ENCODE assay signal across 12 mouse cellular contexts in the genomic region with DNA sequence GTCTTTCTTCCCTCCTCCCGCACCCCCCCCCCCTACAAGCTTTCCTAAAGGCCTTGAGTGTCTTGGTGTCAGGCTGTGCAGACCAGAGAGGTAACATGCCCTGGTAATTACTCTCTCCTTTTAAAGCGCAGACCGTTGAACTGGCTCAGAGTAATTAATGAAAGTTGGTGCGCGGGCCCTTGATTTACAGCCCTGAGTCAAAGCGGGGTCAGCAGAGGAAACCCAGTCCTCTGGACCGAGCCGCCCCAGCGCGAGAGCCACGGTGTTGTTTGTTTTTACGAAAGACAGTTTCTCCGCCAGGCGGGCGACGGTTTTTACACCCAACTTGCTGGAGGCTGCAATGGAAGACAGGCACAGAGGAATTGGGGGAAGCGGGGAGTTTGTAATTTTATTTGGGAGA. TPM values are rescaled to one million over a fixed set of nuclear protein-coding genes. Genes with fewer than 3 reads are reported as not detected.
DNase-seq lines count a peak whose midpoint lies in the region; ATAC-seq and TF ChIP-seq lines count a peak whose summit lies in the region.
"Had no signal": no experiment of that assay in that cellular context is flagged by ENCODE, and none has a peak within 500 bp of the region (broad histone marks: within the 10 kb centered on the region; RNA-seq: fewer than 3 reads in every experiment).

No protein-coding gene starts in this region.

- no peak for TF ChIP-seq CTCF in kidney, postnatal 0 days (IDR thresholded peaks at IDR 0.05; ENCODE audit: low read depth)

- no peak for DNase-seq in intestine, embryonic 14.5 days (ENCODE audit: low spot score)
- DNase-seq in retina, embryonic 14.5 days (ENCODE audit: low spot score), result peak; percentile 24
- DNase-seq in retina, postnatal 1 day, result no peak
- DNase-seq in kidney, postnatal 0 days (ENCODE audit: low spot score), result peak; percentile 89
- peak; percentile 17 for DNase-seq in yolk sac, embryonic 10.5 days (ENCODE audit: low spot score)
- DNase-seq in layer of hippocampus, adult 11-12 months (ENCODE audit: low spot score), result no peak
- DNase-seq: adrenal gland, postnatal 10 days; cerebellum, postnatal 14 days had no signal

- H3K36me3 ChIP-seq in intestine, embryonic 14.5 days (ENCODE audit: control insufficient read depth, insufficient read depth, low read length), result no peaks in the 10 kb centered on the region
- no peaks in the 10 kb centered on the region for H3K36me3 ChIP-seq in intestine, embryonic 16.5 days (ENCODE audit: control insufficient read depth, insufficient read depth, low read length)
- no peaks in the 10 kb centered on the region for H3K36me3 ChIP-seq in kidney, postnatal 0 days (ENCODE audit: insufficient read depth, low read length)

- ATAC-seq in intestine, embryonic 14.5 days (replicated peaks; ENCODE audit: low FRiP score, low TSS enrichment, low read depth), result no peak
- ATAC-seq in intestine, embryonic 16.5 days, result no peak
- peak; percentile 68 for ATAC-seq in kidney, postnatal 0 days (replicated peaks; ENCODE audit: low FRiP score, low read depth)

- WGBS in intestine, embryonic 14.5 days, result 2% methylated on average over 17 of the region's 17 CpGs
- 3% methylated on average over 17 of the region's 17 CpGs for WGBS in intestine, embryonic 16.5 days
- 2% methylated on average over 17 of the region's 17 CpGs for WGBS in kidney, postnatal 0 days

- no peaks in the 10 kb centered on the region for H3K9me3 ChIP-seq in intestine, embryonic 14.5 days (ENCODE audit: control insufficient read depth, low read length)
- H3K9me3 ChIP-seq in intestine, embryonic 16.5 days (ENCODE audit: control insufficient read depth, low read length), result no peaks in the 10 kb centered on the region
- no peaks in the 10 kb centered on the region for H3K9me3 ChIP-seq in kidney, postnatal 0 days (replicated peaks; ENCODE audit: low read length)

- H3K9ac ChIP-seq in intestine, embryonic 14.5 days (ENCODE audit: low read length), result no peak overlapping the region
- no peak overlapping the region for H3K9ac ChIP-seq in intestine, embryonic 16.5 days (ENCODE audit: low read depth, low read length)
- H3K9ac ChIP-seq in kidney, postnatal 0 days (ENCODE audit: low read depth, low read length), result peak overlapping the region; percentile 31; the same call in 1 of the 2 replicates
- H3K9ac ChIP-seq: liver, embryonic 14.5 days had no signal

- no peak overlapping the region for H3K27ac ChIP-seq in intestine, embryonic 14.5 days (ENCODE audit: low read depth)
- no peak overlapping the region for H3K27ac ChIP-seq in intestine, embryonic 16.5 days (ENCODE audit: low read length)
- peak overlapping the region; percentile 36; the same call in 1 of the 2 replicates for H3K27ac ChIP-seq in kidney, postnatal 0 days
- H3K27ac ChIP-seq: liver, embryonic 14.5 days; macrophage had no signal

- H3K4me3 ChIP-seq in intestine, embryonic 14.5 days (ENCODE audit: low read depth, low read length), result no peak overlapping the region
- no peak overlapping the region for H3K4me3 ChIP-seq in intestine, embryonic 16.5 days (ENCODE audit: low read length)
- H3K4me3 ChIP-seq in kidney, postnatal 0 days (replicated peaks; ENCODE audit: low read depth, low read length), result peak overlapping the region; percentile 24

- peak overlapping the region; percentile 20 for H3K4me2 ChIP-seq in intestine, embryonic 14.5 days (ENCODE audit: low read length)
- no peak overlapping the region for H3K4me2 ChIP-seq in intestine, embryonic 16.5 days (ENCODE audit: low read depth, low read length)
- H3K4me2 ChIP-seq in kidney, postnatal 0 days (ENCODE audit: low read length), result peak overlapping the region; percentile 68

- peaks cover 96% of the 10 kb centered on the region for H3K27me3 ChIP-seq in intestine, embryonic 14.5 days (replicated peaks; ENCODE audit: control insufficient read depth, insufficient read depth, low read length)
- H3K27me3 ChIP-seq in intestine, embryonic 16.5 days (replicated peaks; ENCODE audit: control insufficient read depth, insufficient read depth, low read length), result peaks cover 85% of the 10 kb centered on the region
- peaks cover 17% of the 10 kb centered on the region for H3K27me3 ChIP-seq in kidney, postnatal 0 days (ENCODE audit: insufficient read depth, low read length)

- peaks cover 14% of the 10 kb centered on the region; the same call in 1 of the 2 replicates for H3K4me1 ChIP-seq in intestine, embryonic 14.5 days (replicated peaks; ENCODE audit: control insufficient read depth, insufficient read depth, low read length)
- peaks cover 6% of the 10 kb centered on the region for H3K4me1 ChIP-seq in intestine, embryonic 16.5 days (ENCODE audit: control insufficient read depth, insufficient read depth, low read length)
- H3K4me1 ChIP-seq in kidney, postnatal 0 days (replicated peaks; ENCODE audit: insufficient read depth, low read length), result peaks cover 11% of the 10 kb centered on the region; the same call in 1 of the 2 replicates

RNA-seq across cellular contexts. Expression of a gene that starts 6.0 kb away (rescaled TPM):
- polyA plus RNA-seq in intestine, embryonic 14.5 days (2014; fragmentation: Nextera tagmentation; extraction: Ambion mirVana), result 18.4 and 20.1 TPM in 2 replicates
- 8.1 and 10.0 TPM in 2 replicates for polyA plus RNA-seq in intestine, embryonic 16.5 days (2015; fragmentation: Nextera tagmentation; extraction: Ambion mirVana)
- polyA plus RNA-seq in kidney, postnatal 0 days (2015; fragmentation: Nextera tagmentation; extraction: Ambion mirVana), result 93.6 and 95.7 TPM in 2 replicates
- polyA plus RNA-seq: macrophage had no signal

RNA-seq across cellular contexts. Expression of a gene that starts 40.5 kb away (rescaled TPM):
- polyA plus RNA-seq in intestine, embryonic 14.5 days (2014; fragmentation: Nextera tagmentation; extraction: Ambion mirVana), result not detected in 2 replicates
- not detected in 2 replicates for polyA plus RNA-seq in intestine, embryonic 16.5 days (2015; fragmentation: Nextera tagmentation; extraction: Ambion mirVana)
- polyA plus RNA-seq in kidney, postnatal 0 days (2015; fragmentation: Nextera tagmentation; extraction: Ambion mirVana), result not detected in 2 replicates
- polyA plus RNA-seq: large intestine, adult 2 months; liver, embryonic 14.5 days; macrophage had no signal

Comparison
In these comparisons a context has a peak if more than half of its experiments do, and no peak if none do; other contexts are left out.
1. DNase-seq: peak in retina, embryonic 14.5 days (single experiment), kidney, postnatal 0 days (single experiment) and yolk sac, embryonic 10.5 days (single experiment); none in intestine, embryonic 14.5 days (single experiment), retina, postnatal 1 day (single experiment) and layer of hippocampus, adult 11-12 months (single experiment).